Comparison of ENCODE assay signal across 18 mouse cellular contexts in genomic region chr4:59177566-59177965, GRCm38 (mm10). TPM values are rescaled to one million over a fixed set of nuclear protein-coding genes. Genes with fewer than 3 reads are reported as not detected.
"Had no signal": no experiment of that assay in that cellular context is flagged by ENCODE, and none has a peak within 500 bp of the region (broad histone marks: within the 10 kb centered on the region; RNA-seq: fewer than 3 reads in every experiment).

No protein-coding gene starts in this region.

- H3K36me3 ChIP-seq: limb, embryonic 15.5 days; liver, embryonic 15.5 days; lung, embryonic 15.5 days; midbrain, embryonic 13.5 days; neural tube, embryonic 13.5 days had no signal

- DNase-seq: kidney, adult 11 months; kidney, adult 9 months; kidney, postnatal 36 days; layer of hippocampus, adult 9-11 months; layer of hippocampus, postnatal 36 days; right cerebral cortex, postnatal 25 days; thymus, postnatal 4 days had no signal

- H3K9me3 ChIP-seq: limb, embryonic 15.5 days; liver, embryonic 15.5 days; lung, embryonic 15.5 days; midbrain, embryonic 13.5 days; neural tube, embryonic 13.5 days had no signal

- H3K27me3 ChIP-seq: limb, embryonic 15.5 days; liver, embryonic 15.5 days; lung, embryonic 15.5 days; midbrain, embryonic 13.5 days; neural tube, embryonic 13.5 days had no signal

- ATAC-seq: midbrain, embryonic 13.5 days had no signal

- H3K4me2 ChIP-seq: limb, embryonic 15.5 days; liver, embryonic 15.5 days; lung, embryonic 15.5 days; midbrain, embryonic 13.5 days; neural tube, embryonic 13.5 days had no signal

- H3K9ac ChIP-seq: limb, embryonic 15.5 days; liver, embryonic 15.5 days; lung, embryonic 15.5 days; midbrain, embryonic 13.5 days; neural tube, embryonic 13.5 days had no signal

- H3K4me1 ChIP-seq: lung, embryonic 15.5 days; midbrain, embryonic 13.5 days; neural tube, embryonic 13.5 days had no signal

- H3K4me3 ChIP-seq: limb, embryonic 15.5 days; liver, embryonic 15.5 days; lung, embryonic 15.5 days; midbrain, embryonic 13.5 days; neural tube, embryonic 13.5 days had no signal

- H3K27ac ChIP-seq: kidney, postnatal 0 days; limb, embryonic 15.5 days; liver, embryonic 15.5 days; lung, embryonic 15.5 days; midbrain, embryonic 13.5 days; neural tube, embryonic 13.5 days had no signal

RNA-seq across cellular contexts. Expression of gene AI481877, which starts 38.8 kb away (rescaled TPM):
- total RNA-seq: layer of hippocampus, adult 18-20 months; layer of hippocampus, postnatal 36 days; left cerebral cortex, postnatal 25 days; midbrain, postnatal 0 days had no signal
- polyA plus RNA-seq: kidney, postnatal 0 days; limb, embryonic 11.5 days; limb, embryonic 15.5 days; liver, embryonic 15.5 days; lung, embryonic 15.5 days; neural tube, embryonic 13.5 days; small intestine, adult 2 months had no signal
